Mouse (Mus musculus) heart, postnatal 4 days (tissue): ENCODE data around the gene Elf1. TPM values are rescaled to one million over a fixed set of nuclear protein-coding genes. Genes with fewer than 3 reads are reported as not detected.
A peak's percentile ranks its signal among the peaks of the same experiment; 100 is the strongest.
"Not testable (repeated sequence)": the region's sequence is repeated elsewhere in the genome, so short reads cannot be mapped to it uniquely, and the experiment has no call there.

Experiments
- DNase-seq: peaks from one replicate; pipeline ENCODE4 v3.0.0; 2021
- total RNA-seq, 2 experiments: library from RNA; stranded (reverse); gene quantifications; 2 replicates each; pipeline ENCODE4 v1.2.3; 2021

The Elf1 gene
- total RNA-seq: 10 to 100 TPM; 20.3 to 22.5 TPM

- peak; percentile 98 for DNase-seq
These were observed at the start of gene Elf1 for GRCm38 (mm10) chr14:79480624-79481338. Gene Elf1 (plus strand): TSS chr14:79481194.

DNA sequence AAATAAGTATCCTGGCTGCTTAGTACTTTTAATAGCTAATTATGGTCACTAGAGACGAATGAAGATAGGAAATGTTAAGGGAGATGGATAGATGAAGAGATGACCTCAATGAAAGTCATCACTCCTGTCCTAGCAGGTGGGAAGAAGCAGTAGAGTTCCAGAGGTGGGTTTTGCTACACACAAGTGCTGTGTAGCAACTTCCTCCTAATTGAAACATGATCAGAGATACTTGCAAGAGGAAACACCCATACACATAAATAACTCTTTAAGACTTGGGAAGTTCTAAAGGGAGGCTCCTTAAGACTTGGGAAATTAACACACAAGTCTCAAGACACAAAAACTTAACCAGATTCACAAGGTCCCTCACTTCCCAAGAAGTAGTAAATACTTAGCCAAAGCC is 46.9 kb upstream of the Elf1 start:
- no peak for DNase-seq

GRCm38 (mm10) chr14:79440655-79441054 is 40.3 kb upstream of the Elf1 start:
- DNase-seq: no peak

- DNase-seq: no peak
These were observed 39.6 kb upstream of the Elf1 start for GRCm38 (mm10) chr14:79441441-79441840.

GRCm38 (mm10) chr14:79444601-79445000 is 36.4 kb upstream of the Elf1 start:
- DNase-seq: no peak

- no peak for DNase-seq
These were observed 35.9 kb upstream of the Elf1 start for GRCm38 (mm10) chr14:79445055-79445620.

DNA sequence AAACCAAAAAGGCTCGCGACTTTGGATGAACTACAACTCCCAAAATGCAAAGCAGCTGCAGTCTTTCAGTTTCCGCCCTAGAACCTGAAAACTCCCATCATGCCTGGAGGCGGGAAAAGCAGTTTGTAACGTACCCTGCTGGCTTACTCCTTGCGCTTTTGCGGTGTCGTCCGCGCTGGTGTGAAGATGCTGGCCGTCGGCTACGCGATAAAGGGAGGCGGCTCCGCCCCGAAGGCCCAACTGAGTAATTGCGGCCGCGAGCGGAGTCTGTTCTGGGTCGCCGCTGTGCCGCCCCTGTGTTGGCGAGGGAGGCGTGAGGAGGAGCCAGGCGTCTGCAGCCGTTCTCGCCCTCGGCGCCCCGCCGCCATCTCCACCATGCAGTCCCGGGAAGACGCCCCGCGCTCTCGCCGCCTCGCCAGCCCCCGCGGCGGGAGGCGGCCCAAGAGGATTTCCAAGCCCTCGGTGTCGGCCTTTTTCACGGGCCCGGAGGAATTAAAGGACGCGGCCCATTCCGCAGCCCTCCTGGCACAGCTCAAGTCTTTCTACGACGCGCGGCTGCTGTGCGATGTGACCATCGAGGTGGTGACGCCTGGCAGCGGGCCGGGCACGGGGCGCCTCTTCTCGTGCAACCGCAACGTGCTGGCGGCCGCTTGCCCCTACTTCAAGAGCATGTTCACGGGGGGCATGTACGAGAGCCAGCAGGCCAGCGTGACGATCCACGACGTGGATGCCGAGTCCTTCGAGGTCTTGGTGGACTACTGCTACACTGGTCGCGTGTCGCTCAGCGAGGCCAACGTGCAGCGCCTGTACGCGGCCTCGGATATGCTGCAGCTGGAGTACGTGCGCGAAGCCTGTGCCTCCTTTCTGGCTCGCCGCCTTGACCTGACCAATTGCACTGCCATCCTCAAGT is 29.1 kb upstream of the Elf1 start, which contains the start of gene Kbtbd6:
Gene Kbtbd6, plus strand, starts transcription at position 155 of the 910 bp plus-strand sequence.
- DNase-seq: peak; percentile 80

DNA sequence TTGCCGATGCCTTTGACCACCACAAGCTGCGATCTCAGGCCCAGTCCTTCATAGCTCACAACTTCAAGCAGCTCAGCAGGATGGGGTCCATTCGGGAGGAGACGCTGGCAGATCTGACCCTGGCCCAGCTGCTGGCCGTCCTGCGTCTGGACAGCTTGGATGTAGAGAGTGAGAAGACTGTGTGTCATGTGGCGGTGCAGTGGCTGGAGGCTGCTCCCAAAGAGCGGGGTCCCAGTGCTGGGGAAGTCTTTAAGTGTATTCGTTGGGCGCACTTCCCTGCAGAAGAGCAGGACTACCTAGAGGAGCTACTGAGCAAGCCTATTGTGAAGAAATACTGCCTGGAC is 28.4 kb upstream of the Elf1 start:
- DNase-seq: not testable (repeated sequence)

- no peak for DNase-seq
These were observed 20.6 kb upstream of the Elf1 start for GRCm38 (mm10) chr14:79460401-79460800.

DNA sequence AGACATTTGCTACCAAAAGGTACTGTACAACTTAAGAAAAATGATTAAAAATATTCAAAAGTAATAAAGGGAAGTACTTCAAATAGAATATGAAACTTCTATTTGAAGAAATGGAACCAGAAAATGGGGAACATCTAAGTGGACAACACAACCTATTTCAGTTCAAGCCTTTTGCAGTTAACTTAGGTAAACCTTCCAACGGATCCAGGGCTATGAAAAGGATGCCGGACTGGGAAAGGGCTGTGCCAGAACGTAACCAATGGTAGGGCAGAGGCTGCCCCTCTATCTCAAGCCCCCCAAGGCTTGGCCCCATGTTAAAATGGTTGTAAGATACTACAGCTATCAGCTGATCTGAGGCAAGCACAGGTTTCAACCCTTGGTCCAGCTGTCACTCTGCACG is 20.0 kb upstream of the Elf1 start:
- DNase-seq: no peak

GRCm38 (mm10) chr14:79465623-79466022 is 15.4 kb upstream of the Elf1 start:
- no peak for DNase-seq

DNA sequence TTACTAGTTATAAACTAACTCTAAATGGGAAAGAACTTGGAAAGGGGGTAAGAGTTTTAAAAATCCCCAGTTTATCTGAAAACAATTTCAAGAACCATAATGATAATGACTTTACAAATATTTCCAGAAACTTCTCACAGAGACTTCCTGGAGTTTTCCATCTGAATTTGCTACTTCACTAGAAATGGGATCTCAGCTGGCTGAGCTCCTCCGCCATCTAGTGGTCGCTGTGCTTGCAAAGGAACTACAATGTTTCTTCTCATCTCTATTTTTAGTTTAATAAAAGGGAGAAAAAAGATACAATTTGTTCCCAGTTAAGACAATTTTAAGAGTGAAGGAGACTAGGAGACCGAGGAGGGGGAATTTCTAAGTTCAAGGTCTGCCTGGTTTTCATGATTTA is 13.4 kb upstream of the Elf1 start:
- DNase-seq: peak; percentile 73

- DNase-seq: no peak
These were observed 7.6 kb upstream of the Elf1 start for GRCm38 (mm10) chr14:79473384-79473783.

DNA sequence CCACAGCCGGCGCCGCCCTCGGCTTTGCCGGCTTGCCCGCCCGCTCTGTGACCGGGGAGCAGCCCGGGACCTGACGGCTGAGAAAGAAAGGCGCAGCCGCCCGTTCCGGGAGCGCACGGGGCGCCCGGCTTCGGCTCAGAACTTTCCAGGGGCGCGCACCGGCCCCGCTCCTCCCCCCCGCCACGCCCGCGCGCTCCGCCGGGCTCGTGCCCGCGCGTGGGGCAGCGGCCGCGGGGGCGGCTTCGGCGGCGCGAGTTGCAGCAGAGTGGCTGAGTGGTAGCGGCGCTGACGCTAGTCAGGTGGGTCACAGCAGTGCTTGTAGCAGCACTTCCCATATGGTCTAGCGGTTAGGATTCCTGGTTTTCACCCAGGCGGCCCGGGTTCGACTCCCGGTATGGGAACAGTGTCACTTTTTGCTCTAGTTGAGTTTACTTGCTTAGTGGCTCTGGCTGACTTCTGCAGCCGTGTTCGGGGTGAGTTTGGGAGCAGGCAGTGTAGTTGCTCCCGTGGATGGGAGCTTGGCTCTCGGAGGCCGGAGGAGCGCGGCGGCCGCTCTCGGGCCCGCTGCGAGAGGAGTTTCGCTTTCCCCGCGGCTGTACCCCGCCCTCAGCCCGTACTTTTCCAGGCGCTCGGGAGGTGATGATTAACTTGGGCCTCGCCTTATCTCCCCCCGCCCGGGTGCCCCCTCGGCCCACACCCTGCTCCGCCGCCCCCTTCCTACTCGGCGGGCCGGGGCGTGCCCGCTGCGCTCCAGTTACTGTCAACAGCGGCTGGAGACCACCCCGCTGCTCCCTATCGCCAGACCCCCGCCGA is 551 bp downstream of the Elf1 start, which contains the start of gene Wbp4:
Gene Wbp4, minus strand, starts transcription at position 182 of the 813 bp plus-strand sequence.
- peak; percentile 95 for DNase-seq

DNA sequence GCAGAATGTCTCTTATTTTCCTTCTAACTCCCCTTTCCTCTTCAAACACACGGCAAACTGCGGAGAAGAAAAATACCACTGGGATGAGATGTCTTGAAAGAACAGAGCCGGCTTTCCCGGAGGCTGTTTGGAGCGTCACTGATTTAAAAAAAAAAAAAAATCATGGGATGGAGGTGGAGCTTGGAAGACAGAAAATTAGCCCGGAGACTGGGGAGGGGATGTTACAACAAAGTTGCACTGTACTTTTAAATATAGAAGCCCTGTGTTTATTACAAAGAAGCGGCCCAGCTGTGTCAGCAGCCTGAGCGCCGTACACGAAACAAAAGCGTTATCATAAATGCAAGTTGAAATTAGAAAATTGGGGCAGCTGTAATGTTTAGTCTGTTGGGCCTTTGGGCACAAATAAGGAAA is 1.3 kb downstream of the Elf1 start:
- DNase-seq: peak; percentile 35

GRCm38 (mm10) chr14:79482747-79483355 is 1.9 kb downstream of the Elf1 start:
- no peak for DNase-seq

GRCm38 (mm10) chr14:79483611-79484120 is 2.7 kb downstream of the Elf1 start:
- DNase-seq: no peak

GRCm38 (mm10) chr14:79486617-79486992 is 5.6 kb downstream of the Elf1 start:
- DNase-seq: no peak

GRCm38 (mm10) chr14:79486993-79487731 is 6.2 kb downstream of the Elf1 start:
- peak; percentile 37 for DNase-seq

DNA sequence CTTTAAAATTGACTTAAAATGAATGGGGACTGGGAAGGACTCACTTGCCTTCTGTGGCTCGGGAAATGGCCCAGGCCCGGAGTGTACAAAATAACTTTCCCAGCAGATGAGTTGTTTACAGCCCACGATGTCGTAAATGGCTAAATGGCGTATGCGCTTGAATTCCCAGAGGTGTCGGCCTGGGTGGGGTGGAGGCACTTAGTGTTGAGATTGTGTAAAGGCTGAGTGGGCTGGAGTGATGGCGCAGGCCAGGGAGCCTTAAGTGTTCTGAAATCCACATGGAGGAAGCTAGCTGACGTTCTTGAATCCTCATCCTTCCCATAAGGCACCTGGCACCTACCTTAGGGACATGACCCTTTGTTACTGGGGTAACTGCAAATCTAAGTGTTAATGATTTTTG is 7.5 kb downstream of the Elf1 start:
- peak; percentile 32 for DNase-seq

DNA sequence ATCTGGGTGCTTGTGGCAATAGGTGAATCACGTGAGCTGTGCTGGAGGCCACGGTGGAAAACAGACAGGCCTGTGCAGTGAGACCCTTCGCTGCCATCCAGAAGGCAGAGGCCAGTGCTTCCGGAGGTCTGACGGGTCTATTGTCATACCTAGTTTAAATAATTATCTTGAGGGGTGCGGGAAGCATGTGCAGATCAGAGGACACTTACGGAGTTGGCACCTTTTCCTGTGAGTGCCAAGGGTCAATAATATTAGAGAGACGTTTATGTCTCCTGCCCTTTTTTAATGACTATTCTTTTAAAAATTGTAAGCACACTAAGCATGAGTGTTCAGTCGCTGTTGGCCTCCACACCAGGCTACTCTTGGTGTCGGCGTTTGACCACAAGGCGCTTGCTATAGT is 8.2 kb downstream of the Elf1 start:
- no peak for DNase-seq
